Mouse (Mus musculus): ENCODE data around the gene Tango6.
A peak's percentile ranks its signal among the peaks of the same experiment; 100 is the strongest.

Gene Tango6

DNA sequence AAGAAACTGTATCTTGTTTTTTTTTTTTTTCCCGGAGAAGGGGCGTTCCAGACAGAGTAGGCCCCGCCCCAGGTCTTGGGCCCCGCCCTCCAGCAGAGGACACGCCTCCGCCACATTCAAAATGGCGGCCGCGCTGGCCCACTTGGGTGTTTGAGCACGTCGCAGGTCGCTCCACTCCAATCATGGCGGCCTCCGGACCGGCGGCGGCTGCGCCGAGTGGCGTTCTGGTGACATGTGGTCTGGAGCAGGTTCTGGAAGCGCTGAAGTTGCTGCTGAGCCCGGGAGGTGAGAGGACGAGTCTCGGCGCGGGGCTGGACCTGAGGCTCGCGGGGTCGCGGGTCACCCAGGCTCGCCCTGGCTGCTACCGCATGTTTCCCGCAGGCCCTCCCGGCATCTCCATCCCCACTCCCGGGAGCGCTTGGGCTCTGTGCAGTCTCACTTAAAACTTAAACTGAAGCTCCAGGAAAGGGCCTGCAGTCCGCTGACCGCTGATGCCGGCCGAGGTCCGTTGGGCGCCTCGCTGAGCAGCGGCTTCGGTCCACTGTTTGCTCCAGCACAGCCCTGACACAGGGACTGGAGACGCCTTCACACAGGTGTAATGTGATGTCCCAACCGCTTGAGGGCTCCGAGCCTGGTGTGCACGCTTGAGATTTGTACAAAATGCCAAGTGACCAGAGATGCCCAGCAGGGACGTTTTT is at the start of gene Tango6:
Gene Tango6, plus strand, starts transcription at position 98 of the 698 bp plus-strand sequence.
- peak; percentile 95 for DNase-seq (ENCODE audit: low spot score)

DNA sequence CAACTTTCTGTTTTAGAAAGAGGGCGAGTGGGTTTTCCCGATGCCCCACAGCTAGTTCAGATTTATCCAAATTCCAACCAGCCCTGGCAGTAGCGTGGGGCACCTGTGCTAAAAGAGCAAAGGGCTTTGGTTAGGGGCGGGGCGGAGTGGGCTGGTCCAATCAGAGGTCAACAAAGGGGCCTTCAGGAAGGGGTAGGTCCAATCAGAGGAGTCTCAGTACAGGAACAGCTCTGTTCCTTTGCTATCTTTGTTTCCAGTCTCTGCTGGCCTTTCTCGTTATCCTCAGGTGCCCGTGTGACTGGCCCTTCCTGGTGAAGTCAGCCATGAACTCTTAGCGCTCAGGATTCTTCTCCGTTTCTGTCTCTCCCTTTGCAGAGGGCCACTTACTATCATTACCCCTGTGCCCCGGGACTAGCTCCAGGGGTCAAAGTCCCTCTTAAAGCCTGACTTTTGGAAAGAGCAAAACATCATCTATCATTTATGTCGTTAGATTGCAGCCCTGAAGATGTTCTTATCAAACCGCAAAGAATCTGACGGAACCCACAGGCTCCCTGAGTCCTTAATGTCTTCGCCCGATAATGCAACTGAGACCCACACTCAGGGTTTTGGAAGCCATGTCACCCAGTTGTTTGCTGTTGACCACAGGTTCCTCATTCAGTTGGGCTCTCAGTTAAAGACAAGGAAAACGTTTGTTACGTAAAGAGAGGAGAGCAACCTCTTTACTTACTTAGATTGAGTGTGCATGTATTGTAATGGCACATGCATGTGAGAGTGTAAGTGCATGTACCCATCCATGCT is 49.3 kb upstream of the Tango6 start:
- DNase-seq (ENCODE audit: low spot score): no peak

DNA sequence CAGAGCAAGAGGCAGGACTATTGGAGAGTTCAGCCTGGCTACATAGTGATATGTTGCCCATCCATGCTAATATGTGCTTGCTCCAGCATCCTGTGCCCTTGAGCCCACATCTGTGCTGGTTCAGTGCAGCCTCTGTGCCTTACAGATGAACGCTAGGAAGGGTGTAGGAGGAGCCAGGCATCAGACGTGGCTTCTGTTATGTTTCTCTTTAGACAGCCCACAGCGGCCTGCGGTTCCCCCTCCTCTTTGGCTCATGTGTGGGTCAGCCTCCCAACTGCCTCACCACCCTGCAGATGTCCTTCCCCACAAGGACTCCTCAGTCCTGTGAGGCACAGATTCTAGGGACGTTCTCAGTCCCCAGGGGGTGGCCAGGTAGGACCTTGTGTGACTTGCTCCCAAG is 47.6 kb upstream of the Tango6 start:
- peak; percentile 32 for DNase-seq (ENCODE audit: low spot score)

DNA sequence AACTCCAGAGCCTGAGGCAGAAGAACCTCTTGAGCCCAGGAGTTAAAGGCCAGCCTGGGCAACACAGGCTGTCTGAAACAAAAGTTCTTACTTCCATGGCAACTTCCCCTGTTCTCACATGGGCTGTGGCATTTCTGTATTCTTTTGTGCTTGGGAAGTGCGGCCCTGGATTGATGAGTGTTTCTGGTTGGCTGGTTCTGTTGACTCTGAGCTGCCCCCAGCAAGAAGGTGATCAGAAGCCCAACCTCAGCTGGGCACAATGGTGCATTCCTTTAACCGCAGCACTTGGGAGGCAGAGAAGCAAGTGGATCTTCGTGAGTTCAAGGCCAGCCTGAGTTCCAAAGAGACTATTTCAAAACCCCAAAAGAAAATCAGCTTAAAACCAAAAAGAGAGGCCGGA is 45.4 kb upstream of the Tango6 start:
- DNase-seq (ENCODE audit: low spot score): peak; percentile 34

DNA sequence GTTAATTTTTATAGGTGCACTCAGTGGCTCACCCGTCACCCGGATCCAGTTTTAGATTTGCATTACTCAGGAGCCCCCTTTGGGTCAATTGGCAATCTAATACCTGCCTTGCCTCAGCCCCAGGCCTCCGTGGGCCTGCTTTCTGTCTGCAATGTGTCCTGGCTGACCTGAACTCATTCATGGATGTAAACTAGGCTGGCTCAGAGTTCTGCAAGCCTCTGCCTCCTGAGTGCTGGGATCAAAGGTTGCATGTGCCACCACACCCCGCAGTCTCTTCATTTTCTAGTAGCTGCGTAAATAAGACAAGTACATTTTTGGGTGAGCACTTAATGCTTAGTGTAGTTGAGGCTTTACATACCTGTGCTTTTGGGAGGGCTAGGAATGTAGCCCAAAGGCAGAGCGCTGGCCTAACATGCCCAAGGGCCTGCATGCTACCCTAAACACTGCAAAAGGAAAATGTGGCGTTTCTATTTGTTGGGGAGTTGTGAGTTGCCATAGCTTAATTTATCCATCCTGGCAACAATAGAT is 44.0 kb upstream of the Tango6 start:
- no peak for DNase-seq (ENCODE audit: low spot score)

DNA sequence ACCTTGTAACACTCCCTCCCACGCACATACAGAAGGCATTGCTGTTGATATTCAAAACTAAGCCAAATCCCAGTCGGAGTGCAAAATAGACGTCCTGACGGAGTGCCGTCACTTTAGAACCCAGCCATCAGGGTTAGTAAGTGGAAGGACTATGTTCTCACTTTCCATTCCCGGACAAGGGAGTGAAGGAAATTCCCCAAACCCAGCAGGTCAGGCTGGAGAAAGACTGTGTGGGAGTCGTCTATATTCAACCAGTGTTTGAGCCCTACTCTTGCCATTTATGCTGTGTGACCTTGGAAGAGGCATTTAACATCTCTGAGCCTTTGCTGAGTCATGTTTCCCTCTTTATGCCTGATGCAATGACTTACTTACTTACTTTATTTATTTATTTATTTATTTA is 42.7 kb upstream of the Tango6 start:
- no peak for DNase-seq (ENCODE audit: low spot score)

DNA sequence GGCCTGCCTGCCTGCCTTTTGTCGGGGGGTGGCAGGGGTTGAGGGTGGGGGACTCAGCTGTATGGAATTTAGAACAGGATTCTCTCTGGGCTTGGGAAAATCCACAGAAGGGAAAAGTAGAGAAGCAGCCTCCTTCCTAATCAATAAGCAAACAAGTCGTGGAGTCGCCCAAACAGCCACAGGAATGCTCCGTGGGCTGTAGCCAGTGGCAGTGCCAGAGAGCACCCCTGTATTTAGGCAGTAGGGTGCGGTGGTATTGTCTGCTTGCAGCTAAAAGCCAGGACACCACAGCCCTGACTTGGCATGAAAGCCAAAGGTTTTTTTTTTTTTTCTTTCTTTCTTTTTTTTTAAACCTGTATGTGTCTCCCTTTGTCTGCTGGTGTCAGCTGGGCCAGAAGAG is 41.9 kb upstream of the Tango6 start:
- no peak for DNase-seq (ENCODE audit: low spot score)

DNA sequence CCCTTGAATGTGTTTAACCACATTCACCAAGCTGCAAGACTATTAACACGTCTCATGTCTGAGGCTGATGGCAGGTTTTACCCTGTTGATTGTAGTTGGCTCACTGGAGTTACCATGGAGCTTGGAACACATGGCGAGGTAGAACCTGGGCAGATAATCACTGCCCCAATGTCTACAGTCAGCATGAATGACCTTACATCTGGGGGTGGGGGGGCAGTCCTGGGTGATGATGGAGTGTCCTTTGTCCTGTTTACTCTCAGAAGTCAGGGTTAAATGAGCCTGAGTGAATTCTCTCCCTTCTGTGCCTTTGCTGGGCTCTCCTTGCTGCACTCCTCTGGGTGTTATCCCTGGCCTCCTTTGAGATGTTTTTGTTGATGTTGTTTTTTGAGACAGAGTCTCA is 40.7 kb upstream of the Tango6 start:
- no peak for DNase-seq (ENCODE audit: low spot score)

DNA sequence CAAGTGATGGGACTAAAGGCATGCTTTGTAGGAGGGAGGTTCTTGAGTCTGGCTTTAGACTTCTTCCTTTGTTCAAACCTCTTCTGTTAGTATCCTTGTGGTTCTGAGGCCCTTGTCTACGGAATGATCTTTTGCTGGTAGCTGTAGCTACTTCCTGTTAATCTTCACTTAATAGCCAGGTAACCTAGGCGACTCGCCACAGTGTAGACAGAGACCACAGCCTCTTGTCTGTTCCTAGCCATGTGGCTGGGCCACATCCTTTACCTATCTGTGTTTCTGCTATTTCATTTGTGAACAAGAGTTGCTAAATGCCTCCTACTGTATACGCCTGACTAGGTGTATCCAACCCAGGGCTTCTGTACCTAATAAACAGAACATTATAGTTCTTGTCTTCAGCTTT is 39.8 kb upstream of the Tango6 start:
- no peak for DNase-seq (ENCODE audit: low spot score)

DNA sequence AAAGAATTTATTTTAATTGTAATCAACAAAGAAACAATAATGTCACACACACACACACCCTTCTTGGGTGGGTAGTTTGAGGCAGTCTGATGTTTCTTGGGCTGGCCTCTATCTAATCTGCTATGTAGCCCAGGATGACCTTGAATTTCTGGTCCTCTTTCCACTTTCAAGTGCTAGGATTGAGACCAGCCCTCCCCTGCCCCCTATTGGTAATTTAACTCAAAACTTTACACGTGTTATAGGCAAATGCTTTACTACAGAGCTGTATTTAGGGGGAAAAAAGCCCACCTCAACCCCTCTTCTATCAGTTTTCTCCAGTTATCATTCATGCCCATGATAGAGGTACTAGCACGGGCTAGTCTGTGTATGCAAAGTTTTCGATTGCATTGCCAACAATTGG is 37.9 kb upstream of the Tango6 start:
- no peak for DNase-seq (ENCODE audit: low spot score)

DNA sequence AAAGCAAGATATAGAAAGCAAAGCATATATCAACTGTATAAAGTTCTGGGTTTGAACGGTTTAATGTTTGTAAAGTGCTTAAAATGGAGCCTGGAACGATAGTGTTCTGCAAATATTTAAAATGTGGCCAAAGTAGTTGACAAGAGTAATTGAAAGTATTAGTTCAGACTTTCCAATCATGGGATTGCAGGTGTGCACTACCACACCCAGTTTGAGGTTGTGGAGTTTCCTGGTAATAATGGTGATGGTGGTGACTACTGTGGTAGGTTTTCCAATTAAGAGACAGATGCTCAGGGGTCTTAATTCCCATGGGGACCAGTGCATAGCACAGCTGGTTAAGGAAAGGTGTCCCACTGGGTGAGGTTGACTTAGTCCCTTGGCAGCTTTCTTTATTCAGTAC is 36.7 kb upstream of the Tango6 start:
- DNase-seq (ENCODE audit: low spot score): no peak

DNA sequence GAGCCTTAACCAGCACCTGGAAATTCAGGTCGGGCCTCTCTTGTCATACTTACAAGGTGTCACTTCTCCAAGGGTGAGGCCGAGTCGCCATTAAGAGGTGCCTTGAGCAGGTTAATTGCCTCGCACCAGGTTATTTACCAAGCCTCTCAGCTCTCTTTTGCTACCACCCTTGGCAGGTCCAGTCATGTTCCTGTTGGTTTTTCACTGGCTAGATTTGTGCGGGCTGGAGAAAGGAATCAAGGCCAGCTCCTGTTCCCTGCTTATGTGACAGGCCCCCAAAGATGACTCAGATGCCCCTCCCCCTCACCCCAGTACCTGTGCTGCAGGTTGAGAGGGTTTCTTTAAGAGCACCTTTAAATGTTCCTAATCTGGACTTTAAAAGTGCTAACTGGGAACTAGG is 36.1 kb upstream of the Tango6 start:
- DNase-seq (ENCODE audit: low spot score): no peak

DNA sequence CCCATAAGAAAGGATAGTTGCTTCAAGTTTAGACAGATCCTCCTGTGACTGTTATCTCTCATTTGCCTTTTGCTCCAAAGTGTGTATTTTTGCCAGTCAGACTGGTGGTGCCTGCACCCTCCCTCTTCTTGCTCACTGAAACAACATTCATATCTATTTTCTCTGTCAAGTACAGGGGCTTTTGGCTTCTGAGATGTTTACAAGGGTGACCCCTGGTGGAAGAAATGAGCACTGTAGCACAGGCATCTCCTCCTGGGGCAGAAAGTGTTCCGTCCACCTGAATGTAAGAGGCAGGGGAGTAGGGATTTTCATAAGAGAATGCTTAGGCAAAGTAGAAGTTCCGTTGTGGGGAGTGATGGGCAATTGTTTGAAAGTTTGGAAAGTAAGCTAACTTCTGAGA is 35.5 kb upstream of the Tango6 start:
- DNase-seq (ENCODE audit: low spot score): peak; percentile 80

DNA sequence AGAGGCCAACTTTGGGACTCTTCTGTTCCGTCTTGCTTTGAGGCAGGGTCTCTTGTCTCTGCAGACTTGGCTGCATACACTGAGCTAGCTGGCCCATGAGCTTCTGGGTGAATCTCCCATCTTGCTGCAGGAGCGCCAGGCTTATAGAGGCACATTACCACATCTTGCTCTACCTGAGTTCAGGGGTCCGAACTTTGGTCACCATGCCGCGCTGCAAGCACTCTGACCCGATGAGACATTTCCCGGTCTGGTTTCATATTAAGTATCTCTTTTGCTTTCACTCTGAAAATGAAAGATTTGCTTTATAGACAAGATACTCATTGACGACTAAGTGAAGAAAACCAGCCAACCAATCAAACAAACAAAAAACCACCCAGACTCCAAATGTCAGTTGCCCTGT is 34.4 kb upstream of the Tango6 start:
- DNase-seq (ENCODE audit: low spot score): no peak

DNA sequence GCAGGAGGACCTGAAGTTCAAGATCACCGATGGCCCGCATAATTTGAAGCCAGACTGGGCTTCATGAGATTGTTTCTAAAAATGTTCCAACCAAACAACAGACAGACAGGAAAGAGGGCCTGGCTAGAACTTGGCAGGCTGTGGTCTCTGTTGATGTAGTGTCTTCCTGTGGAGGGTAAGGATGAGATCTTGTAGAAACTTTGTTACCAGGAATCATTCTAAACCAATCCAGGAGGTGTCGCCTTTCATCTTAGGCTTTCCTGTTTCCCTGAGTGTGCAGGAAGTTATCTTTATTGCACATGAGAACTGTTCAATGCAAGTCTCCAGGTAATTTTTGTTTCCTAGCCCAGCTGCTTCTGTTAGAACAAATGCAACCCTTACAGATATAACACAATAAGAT is 30.9 kb upstream of the Tango6 start:
- DNase-seq (ENCODE audit: low spot score): no peak

DNA sequence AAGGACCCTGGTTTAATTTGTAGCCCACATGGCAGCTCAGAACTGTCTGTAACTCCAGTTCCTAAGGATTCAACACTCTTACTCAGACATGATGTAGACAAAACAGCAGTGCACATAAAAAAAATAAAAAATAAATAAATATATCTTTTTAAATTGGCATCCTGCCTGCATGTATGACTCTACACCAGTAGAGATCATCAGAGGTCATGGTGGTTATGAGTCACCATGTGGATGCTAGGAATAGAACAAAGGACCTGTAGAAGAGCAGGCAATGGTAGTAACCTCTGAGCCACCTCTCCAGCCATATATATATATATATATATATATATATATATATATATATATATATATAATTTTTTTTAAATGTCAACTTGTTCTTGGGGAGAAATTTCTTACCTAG is 26.8 kb upstream of the Tango6 start:
- DNase-seq (ENCODE audit: low spot score): no peak

DNA sequence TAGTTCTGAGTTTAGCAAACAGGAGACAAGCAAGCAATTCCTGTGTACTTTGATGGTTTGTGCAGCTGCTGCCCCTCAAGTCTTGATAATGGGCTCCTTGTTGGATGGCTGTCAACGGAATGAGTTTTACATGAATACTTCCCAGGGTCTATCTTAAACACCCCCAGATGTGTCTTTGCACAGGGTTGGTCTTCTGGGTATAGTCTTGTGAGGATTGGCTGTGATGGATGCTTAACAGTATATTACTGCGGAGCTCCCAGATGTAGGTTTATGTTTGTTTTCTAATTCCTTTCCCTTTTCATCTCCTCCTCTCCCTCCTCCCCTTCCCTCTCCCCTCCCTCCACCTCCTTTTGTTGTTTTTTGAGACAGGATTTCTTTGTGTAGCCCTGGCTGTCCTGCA is 10.1 kb upstream of the Tango6 start:
- DNase-seq (ENCODE audit: low spot score): peak; percentile 28

DNA sequence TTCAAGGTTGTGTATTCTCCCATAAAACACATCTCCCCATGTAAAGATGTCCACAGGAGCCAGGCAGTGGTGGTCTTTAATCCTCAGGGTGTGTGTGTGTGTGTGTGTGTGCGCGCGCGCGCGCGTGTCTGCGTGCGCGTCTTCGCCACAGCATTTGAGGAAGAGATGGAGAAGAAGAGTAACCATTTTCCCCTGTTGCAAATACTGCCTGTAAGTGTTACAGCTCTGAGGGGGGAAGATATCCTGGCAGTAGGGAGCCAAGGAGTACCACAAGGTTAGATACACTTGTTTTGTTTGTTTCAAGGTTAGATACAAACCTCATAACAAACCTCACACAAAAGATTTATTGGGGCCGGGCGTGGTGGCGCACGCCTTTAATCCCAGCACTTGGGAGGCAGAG is 8.6 kb upstream of the Tango6 start:
- DNase-seq (ENCODE audit: low spot score): no peak

DNA sequence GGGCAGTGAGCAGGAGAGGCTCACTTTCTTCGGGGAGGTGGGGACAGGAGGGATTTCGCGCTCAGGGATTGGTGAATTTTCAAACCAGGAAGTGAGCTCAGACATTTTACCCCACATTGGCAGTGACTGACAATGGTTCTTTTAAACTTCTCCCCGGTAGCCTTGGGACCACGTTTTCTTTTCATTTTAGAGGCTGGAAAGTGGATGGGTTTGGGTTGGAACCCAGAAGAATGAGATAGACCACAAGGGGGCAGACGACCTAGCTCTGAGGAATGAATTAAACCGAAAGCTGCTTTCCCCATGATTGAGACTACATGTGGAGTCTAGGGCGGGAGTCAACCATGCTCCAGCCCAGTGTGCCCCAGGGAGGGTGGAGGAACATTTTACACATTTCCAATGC is 8.0 kb upstream of the Tango6 start:
- no peak for DNase-seq (ENCODE audit: low spot score)

DNA sequence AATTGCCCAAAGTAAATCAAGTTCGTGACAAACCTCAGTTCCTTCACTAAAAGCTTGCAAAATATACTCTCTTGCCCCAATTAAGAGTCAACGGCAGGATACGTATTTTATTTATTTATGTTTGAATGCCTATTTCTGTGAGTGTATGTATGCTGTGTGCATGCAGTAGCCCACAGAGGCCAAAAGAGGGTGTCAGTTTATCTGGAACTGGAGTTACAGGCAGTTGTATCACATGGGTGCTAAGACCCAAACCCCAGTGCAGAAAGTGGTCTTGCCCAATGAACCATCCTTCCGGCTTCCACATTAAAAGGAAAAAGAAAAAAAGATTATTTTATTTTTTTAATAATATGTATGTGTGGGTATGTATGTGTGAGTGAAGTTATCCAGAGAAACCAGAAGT is 1.5 kb downstream of the Tango6 start:
- no peak for DNase-seq (ENCODE audit: low spot score)

DNA sequence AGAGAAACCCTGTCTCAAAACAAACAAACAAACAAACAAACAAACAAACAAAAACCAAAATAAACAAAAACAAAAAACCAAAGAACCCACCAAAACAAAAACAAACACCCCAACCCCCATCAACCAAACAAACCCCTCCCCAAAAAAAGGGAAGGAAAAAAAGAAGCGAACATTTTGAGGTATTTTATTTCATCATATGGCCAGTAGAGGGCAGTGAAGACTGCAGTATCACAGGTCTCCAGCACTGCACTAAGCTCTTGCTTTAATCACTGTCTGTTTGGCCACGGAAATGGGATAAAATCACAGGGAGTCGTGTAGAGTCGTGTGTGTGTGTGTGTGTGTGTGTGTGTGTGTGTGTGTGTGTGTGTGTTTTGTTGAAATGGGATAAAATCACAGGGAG is 4.6 kb downstream of the Tango6 start:
- DNase-seq (ENCODE audit: low spot score): peak; percentile 84

DNA sequence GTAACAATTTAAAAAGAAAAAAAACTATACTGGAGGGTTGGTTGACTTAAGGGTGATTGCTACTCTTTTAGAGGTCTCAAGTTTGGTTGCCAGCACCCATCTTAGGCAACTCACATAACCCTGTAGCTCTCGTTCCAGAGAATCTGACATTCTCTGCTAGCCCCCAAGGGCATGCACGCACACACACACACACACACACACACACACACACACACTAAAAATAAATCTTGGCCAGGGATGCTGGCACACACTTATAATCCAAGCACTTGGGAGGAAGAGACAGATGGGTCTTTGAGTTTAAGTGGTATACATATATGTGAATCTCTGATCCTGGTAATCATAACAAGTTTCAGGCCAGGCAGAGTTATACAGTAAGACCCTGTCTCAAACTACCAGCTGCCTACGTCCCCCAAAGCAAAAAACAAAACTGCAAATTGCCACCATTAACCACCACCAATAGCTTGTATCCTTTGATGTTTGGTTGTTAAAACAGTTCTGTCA is 14.9 kb downstream of the Tango6 start:
- no peak for DNase-seq (ENCODE audit: low spot score)

DNA sequence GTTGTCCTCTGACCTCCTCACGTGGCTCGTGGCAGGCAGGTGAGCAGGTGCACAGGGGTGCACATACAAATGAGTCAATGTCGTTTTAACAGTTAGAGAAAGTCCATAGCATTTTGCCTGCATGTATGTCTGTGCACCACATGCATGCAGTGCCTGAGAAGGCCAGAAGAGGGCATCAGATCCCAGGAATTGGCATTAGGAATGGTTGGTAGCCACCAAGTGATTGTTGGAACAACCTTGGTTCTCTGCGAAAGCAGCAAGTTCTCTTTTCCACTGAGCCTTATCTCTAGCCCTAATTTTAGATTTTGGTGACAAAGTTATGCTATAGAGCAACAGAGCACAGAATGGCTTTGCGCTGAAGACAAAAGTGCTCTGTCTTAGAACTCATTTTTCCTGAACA is 16.7 kb downstream of the Tango6 start:
- DNase-seq (ENCODE audit: low spot score): peak; percentile 84
